In the genomic region with DNA sequence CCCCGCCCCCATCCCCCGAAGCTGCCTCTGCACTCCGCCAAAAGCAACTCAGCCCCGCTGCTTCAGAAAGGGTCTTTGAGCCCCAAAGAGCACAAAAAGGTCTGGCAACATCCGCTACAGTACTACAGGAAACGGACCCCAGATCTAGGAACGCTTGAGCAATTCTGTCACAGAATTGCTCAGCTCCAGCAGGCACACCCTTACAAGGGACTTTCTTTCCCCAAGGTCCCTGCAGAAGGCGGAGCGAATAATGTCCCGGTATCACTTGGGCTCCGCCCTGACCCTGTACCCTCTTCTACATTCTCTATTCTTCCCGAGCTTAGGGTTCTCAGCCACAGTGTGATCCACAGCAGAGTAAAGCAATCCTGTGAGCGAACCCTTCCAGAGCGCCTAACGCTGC, we compare ENCODE assay signal across 1 mouse cellular context.
TF ChIP-seq lines count a peak whose summit lies in the region.

No protein-coding gene starts in this region.

TF ChIP-seq in MEL, 35 proteins besides CTCF, POLR2A, EP300 and RAD21:
- TF ChIP-seq ZC3H11A (IDR thresholded peaks at IDR 0.05; ENCODE audit: low read depth, low read length) (no peak), JUND (IDR thresholded peaks at IDR 0.05; ENCODE audit: low read depth, low read length) (no peak), MYC (IDR thresholded peaks at IDR 0.05; ENCODE audit: low read depth, low read length) (no peak), USF2 (IDR thresholded peaks at IDR 0.05; ENCODE audit: borderline replicate concordance in 1 of 2, insufficient read depth in 1 of 2, low read depth in 1 of 2, low read length in 2 of 2) (no peak), MAFK (IDR thresholded peaks at IDR 0.05; ENCODE audit: borderline replicate concordance, low read depth, low read length) (no peak), MEF2A (IDR thresholded peaks at IDR 0.05; ENCODE audit: extremely low read depth, insufficient replicate concordance, low read depth, low read length, poor library complexity, severe bottlenecking) (no peak), GABPA (IDR thresholded peaks at IDR 0.05; ENCODE audit: low read depth, low read length) (no peak), MXI1 (IDR thresholded peaks at IDR 0.05; ENCODE audit: low read depth, low read length) (no peak), MYB (IDR thresholded peaks at IDR 0.05; ENCODE audit: low read depth, low read length) (no peak), NELFE (IDR thresholded peaks at IDR 0.05; ENCODE audit: low read depth, low read length) (no peak), CHD1 (IDR thresholded peaks at IDR 0.05; ENCODE audit: low read depth, low read length) (no peak), SMC3 (IDR thresholded peaks at IDR 0.05; ENCODE audit: low read depth, low read length) (no peak)
